Mouse (Mus musculus): ENCODE measurements around the gene Brd3.

- peak; percentile 73; the same call in 1 of the 2 replicates for TF ChIP-seq POLR2A (IDR thresholded peaks at IDR 0.05; ENCODE audit: extremely low read depth, insufficient read depth, low read length)
- 0 out of 2 replicates have a peak, but pooled peaks have one; percentile 6 for TF ChIP-seq CTCF (IDR thresholded peaks at IDR 0.05; ENCODE audit: extremely low read depth, insufficient read depth, low read length)
These were observed 7.3 kb upstream of the Brd3 start, which contains the start of gene Wdr5 for GRCm38 (mm10) chr2:27514639-27515328.
